Mouse (Mus musculus): Measurements from ENCODE around the gene Arhgap23.
A peak's percentile ranks its signal among the peaks of the same experiment; 100 is the strongest.

The Arhgap23 gene

DNA sequence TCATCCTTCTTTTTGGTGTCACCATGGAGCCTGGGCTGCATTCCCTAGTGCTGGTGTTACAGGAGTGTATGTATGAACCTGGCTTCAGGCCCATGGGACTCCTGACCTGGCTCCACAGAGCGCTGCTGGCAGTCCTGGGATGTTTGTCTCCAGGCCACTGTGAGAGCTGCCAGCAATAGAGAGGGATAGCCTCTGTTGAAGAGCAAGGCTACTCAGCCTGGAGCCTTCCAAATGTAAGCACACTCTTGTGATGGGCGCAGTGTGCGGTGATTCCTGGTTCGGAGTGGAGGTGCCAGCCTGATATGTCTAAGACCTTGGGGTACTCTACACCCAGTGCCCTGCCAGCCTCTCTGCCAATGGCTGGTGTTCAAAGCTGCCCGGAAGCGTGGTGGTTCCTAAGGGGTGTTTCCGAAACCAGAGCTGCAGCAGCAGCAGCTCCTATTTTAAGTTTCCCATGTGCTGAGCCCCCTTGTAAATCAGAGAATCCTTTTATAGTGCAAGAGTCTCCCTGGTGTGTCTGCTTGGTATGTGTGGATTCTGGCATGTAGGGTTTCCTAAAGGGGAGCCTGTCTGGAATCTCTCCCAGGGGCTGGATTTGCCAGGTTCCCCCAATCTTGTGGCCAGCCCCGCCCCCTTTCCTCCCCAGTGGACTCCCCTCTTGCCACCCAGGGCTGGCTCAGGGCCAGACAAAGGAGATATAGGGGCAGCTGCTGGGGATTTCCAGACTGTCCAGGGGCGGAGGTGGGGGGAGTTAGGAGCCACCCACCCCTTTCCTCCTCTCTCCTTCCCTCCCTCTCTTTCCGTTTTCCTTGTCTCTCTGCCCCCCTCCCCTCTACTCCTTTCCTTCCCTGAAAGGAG lies 9.0 kb upstream of the Arhgap23 start:
- peak; percentile 61 for DNase-seq

- no peak for DNase-seq
Observed at GRCm38 (mm10) chr11:97407456-97407855, 7.9 kb upstream of the Arhgap23 start.

- peak; percentile 84 for DNase-seq
Observed at GRCm38 (mm10) chr11:97408171-97408570, 7.2 kb upstream of the Arhgap23 start.

- no peak for DNase-seq
Observed at GRCm38 (mm10) chr11:97410958-97411357, 4.4 kb upstream of the Arhgap23 start.

DNA sequence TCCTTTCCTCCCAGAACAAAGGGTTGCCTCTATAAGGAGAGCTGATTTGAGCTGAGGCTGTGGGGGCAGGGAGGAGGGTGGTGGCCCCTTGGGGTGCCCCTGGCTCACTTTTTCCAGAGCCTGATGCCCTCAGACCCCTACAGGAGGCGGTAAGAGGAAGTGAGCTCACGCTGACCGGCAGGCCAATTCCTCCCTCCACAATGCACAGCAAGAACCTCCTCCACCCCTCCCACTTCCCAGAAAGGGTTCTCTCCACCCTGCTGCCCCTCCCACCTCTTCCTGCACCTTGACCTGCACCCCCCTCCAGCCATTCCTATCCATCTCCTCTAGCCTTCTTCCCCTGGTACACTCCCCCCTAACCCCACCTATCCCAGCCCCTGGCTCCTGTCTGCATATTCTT lies 3.2 kb upstream of the Arhgap23 start:
- no peak for DNase-seq

- DNase-seq = no peak
Observed at GRCm38 (mm10) chr11:97412808-97413347, 2.5 kb upstream of the Arhgap23 start.

GRCm38 (mm10) chr11:97415712-97416636 lies 641 bp downstream of the Arhgap23 start:
- DNase-seq = peak; percentile 40

- no peak for DNase-seq
Observed at GRCm38 (mm10) chr11:97416637-97417035, 1.3 kb downstream of the Arhgap23 start.

- no peak for DNase-seq
Observed at GRCm38 (mm10) chr11:97418834-97419539, 3.7 kb downstream of the Arhgap23 start.

GRCm38 (mm10) chr11:97419540-97419900 lies 4.2 kb downstream of the Arhgap23 start:
- no peak for DNase-seq

GRCm38 (mm10) chr11:97422507-97422906 lies 7.2 kb downstream of the Arhgap23 start:
- DNase-seq = no peak

DNA sequence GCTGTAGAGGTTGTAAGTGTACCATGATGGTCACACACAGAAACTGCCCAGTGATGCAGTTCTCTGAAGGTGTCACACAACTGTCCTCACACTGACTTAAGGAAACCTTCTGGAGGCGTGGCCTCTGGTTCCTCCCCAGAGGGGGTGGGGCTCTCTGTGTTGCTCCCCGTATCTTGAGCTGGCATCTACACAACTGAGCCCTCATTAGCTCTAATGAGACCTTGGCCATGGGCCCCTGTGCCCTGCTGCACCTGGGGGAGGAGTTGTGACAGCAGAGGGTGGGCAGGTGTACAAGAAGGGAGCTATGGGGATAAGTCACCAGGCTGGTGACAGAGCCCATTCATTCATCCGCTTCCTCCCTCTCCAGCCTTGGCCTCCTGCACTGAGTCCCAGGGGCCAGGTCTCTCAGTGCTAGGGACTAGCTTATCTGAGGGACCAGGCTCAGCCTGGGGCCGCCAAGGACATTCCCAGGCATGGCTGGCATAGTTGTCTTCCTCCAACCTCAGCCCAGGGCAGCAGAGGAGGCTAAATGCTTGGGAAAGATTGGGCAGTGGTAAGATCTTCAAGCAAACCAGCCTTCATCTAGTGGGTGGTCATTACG lies 8.9 kb downstream of the Arhgap23 start:
- DNase-seq = no peak

- no peak for DNase-seq
Observed at GRCm38 (mm10) chr11:97424802-97425201, 9.5 kb downstream of the Arhgap23 start.

GRCm38 (mm10) chr11:97427794-97428725 lies 12.7 kb downstream of the Arhgap23 start:
- DNase-seq = peak; percentile 77

GRCm38 (mm10) chr11:97428726-97429077 lies 13.4 kb downstream of the Arhgap23 start:
- DNase-seq = no peak

DNA sequence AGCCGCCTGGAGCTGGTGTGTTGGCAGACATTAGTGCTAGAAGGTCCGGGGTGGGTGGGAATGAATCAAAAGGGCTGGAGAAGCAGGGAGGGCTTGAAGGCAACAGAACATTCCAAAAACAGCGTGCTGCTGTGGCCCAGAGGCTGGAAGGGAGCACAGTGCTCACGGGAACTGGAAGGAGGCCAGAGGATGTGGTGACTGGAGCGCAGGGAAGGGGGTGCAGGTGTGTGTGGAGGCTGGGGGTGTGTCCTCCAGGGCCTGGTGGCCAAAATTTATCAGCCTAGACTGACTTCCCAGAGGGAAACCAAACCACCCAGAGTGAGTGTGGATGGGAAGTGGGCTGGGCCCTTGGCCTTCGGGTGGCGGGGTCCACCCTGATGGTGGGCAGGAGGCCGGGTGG lies 14.3 kb downstream of the Arhgap23 start:
- DNase-seq = no peak

DNA sequence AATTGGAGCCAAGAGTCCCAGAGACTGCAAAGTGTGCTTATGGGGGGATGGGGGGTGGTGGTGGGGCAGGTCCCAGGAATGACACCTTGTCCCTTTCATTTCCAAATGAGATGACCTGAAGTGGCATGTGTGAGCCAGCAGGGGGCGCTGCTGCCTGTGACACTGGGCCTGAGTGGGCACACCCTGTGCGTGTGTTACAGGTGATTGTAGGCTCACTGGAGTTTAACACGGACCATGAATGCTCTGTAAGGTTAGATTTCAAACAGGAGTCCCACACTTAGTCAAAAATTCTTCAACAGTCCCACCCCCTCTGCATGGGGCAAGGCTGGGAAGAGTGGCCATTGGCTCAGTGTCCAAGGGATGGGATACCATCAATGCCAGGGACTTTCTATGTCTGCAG lies 16.7 kb downstream of the Arhgap23 start:
- peak; percentile 72 for DNase-seq

GRCm38 (mm10) chr11:97432983-97433539 lies 17.7 kb downstream of the Arhgap23 start:
- DNase-seq = no peak

- DNase-seq = no peak
Observed at GRCm38 (mm10) chr11:97434121-97434520, 18.8 kb downstream of the Arhgap23 start.

DNA sequence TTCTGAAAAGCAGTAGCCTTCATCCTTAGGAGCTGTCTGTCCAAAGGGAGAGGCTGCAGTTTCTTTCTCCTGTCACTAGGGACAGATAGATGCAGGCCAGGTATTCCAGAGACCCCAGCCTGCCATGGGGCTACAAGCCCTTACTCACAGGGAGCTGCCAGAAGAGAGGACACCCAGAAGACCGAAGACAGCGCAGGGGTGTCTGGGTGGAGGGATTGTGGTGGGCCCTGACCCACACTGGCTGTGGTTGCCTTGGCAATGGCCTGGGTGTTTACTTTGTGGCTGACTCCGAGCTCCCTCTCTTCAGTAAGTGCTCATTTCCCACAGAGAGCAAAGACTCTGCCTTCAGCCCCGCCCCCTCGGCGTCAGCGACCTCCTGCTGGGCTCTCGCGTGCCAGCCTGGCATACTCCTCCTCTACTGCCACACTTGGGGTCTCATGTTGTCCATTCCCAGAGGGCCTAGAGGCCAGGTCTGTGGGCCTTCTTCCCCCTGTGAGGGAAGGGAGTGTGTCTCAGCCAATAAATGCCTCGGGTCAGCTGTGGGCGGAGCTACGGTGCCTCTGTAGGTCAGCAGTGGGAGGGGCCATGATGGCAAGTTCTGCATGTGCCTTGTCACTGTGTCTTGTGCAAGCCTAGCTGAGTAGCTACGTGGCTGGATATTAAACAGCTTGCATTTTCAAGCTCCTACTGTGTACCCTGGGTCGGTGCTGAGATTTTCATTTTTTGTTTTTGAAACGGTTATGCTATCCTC lies 19.5 kb downstream of the Arhgap23 start:
- peak; percentile 92 for DNase-seq

Data from kidney, adult 18-20 months (tissue).